Mouse (Mus musculus): ENCODE data around the gene Dab2ip. TPM values are rescaled to one million over a fixed set of nuclear protein-coding genes. Genes with fewer than 3 reads are reported as not detected.

Dab2ip gene
- polyA plus RNA-seq, 1 experiment from 2014 or later, result 44.8 TPM

- Histone ChIP-seq H3K27me3 (ENCODE audit: control insufficient read depth, insufficient read depth, low read length) (no peaks in the 10 kb centered on the region), H3K4me2 (replicated peaks; ENCODE audit: low read depth, low read length) (no peak overlapping the region), H3K9ac (replicated peaks; ENCODE audit: low read depth, low read length) (no peak overlapping the region), H3K4me1 (ENCODE audit: control insufficient read depth, insufficient read depth, low read length) (0 out of 2 replicates have a peak, but pooled peaks cover 7% of the 10 kb centered on the region), H3K9me3 (ENCODE audit: control insufficient read depth, low read depth, low read length) (no peaks in the 10 kb centered on the region), H3K4me3 (ENCODE audit: low read depth, low read length) (no peak overlapping the region), H3K36me3 (ENCODE audit: control insufficient read depth, insufficient read depth, low read length) (no peaks in the 10 kb centered on the region), H3K27ac (ENCODE audit: low read length) (no peak overlapping the region)
- ATAC-seq (ENCODE audit: insufficient number of reproducible peaks, insufficient read depth, low FRiP score, low read depth), result no peak
- 65% methylated on average over 12 of the region's 12 CpGs for WGBS
Observed at GRCm38 (mm10) chr2:35747371-35748035, 189.4 kb downstream of the Dab2ip start.

- Histone ChIP-seq H3K27me3 (ENCODE audit: control insufficient read depth, insufficient read depth, low read length) (no peaks in the 10 kb centered on the region), H3K9ac (replicated peaks; ENCODE audit: low read depth, low read length) (no peak overlapping the region), H3K27ac (ENCODE audit: low read length) (no peak overlapping the region), H3K4me1 (ENCODE audit: control insufficient read depth, insufficient read depth, low read length) (0 out of 2 replicates have a peak, but pooled peaks cover 7% of the 10 kb centered on the region), H3K36me3 (ENCODE audit: control insufficient read depth, insufficient read depth, low read length) (no peaks in the 10 kb centered on the region), H3K4me2 (replicated peaks; ENCODE audit: low read depth, low read length) (no peak overlapping the region), H3K9me3 (ENCODE audit: control insufficient read depth, low read depth, low read length) (no peaks in the 10 kb centered on the region), H3K4me3 (ENCODE audit: low read depth, low read length) (no peak overlapping the region)
- WGBS, result 64% methylated on average over 7 of the region's 7 CpGs
- no peak for ATAC-seq (ENCODE audit: insufficient number of reproducible peaks, insufficient read depth, low FRiP score, low read depth)
Observed at GRCm38 (mm10) chr2:35750533-35751141, 192.6 kb downstream of the Dab2ip start.

GRCm38 (mm10) chr2:35751781-35752505, 193.9 kb downstream of the Dab2ip start:
- H3K4me1 ChIP-seq (ENCODE audit: control insufficient read depth, insufficient read depth, low read length), result 0 out of 2 replicates have a peak, but pooled peaks cover 4% of the 10 kb centered on the region
- no peaks in the 10 kb centered on the region for H3K27me3 ChIP-seq (ENCODE audit: control insufficient read depth, insufficient read depth, low read length)
- H3K4me2 ChIP-seq (replicated peaks; ENCODE audit: low read depth, low read length), result no peak overlapping the region
- ATAC-seq (ENCODE audit: insufficient number of reproducible peaks, insufficient read depth, low FRiP score, low read depth), result no peak
- 70% methylated on average over 18 of the region's 18 CpGs for WGBS
- H3K9me3 ChIP-seq (ENCODE audit: control insufficient read depth, low read depth, low read length), result no peaks in the 10 kb centered on the region
- no peak overlapping the region for H3K4me3 ChIP-seq (ENCODE audit: low read depth, low read length)
- no peaks in the 10 kb centered on the region for H3K36me3 ChIP-seq (ENCODE audit: control insufficient read depth, insufficient read depth, low read length)
- no peak overlapping the region for H3K27ac ChIP-seq (ENCODE audit: low read length)
- H3K9ac ChIP-seq (replicated peaks; ENCODE audit: low read depth, low read length), result no peak overlapping the region

GRCm38 (mm10) chr2:35756467-35756866, 198.4 kb downstream of the Dab2ip start:
- no peak overlapping the region for H3K27ac ChIP-seq (ENCODE audit: low read length)
- ATAC-seq (ENCODE audit: insufficient number of reproducible peaks, insufficient read depth, low FRiP score, low read depth), result no peak
- no peaks in the 10 kb centered on the region for H3K9me3 ChIP-seq (ENCODE audit: control insufficient read depth, low read depth, low read length)
- no peak overlapping the region for H3K4me3 ChIP-seq (ENCODE audit: low read depth, low read length)
- H3K27me3 ChIP-seq (ENCODE audit: control insufficient read depth, insufficient read depth, low read length), result no peaks in the 10 kb centered on the region
- no peak overlapping the region for H3K4me2 ChIP-seq (replicated peaks; ENCODE audit: low read depth, low read length)
- no peaks in the 10 kb centered on the region for H3K4me1 ChIP-seq (ENCODE audit: control insufficient read depth, insufficient read depth, low read length)
- no peak overlapping the region for H3K9ac ChIP-seq (replicated peaks; ENCODE audit: low read depth, low read length)
- 63% methylated on average over 7 of the region's 7 CpGs for WGBS
- no peaks in the 10 kb centered on the region for H3K36me3 ChIP-seq (ENCODE audit: control insufficient read depth, insufficient read depth, low read length)

- ATAC-seq (ENCODE audit: insufficient number of reproducible peaks, insufficient read depth, low FRiP score, low read depth), result no peak
- H3K4me3 ChIP-seq (ENCODE audit: low read depth, low read length), result no peak overlapping the region
- WGBS, result 42% methylated on average over 8 of the region's 8 CpGs
- no peaks in the 10 kb centered on the region for H3K4me1 ChIP-seq (ENCODE audit: control insufficient read depth, insufficient read depth, low read length)
- no peaks in the 10 kb centered on the region for H3K36me3 ChIP-seq (ENCODE audit: control insufficient read depth, insufficient read depth, low read length)
- no peaks in the 10 kb centered on the region for H3K27me3 ChIP-seq (ENCODE audit: control insufficient read depth, insufficient read depth, low read length)
- H3K4me2 ChIP-seq (replicated peaks; ENCODE audit: low read depth, low read length), result no peak overlapping the region
- H3K9ac ChIP-seq (replicated peaks; ENCODE audit: low read depth, low read length), result no peak overlapping the region
- H3K9me3 ChIP-seq (ENCODE audit: control insufficient read depth, low read depth, low read length), result no peaks in the 10 kb centered on the region
- H3K27ac ChIP-seq (ENCODE audit: low read length), result no peak overlapping the region
Observed at GRCm38 (mm10) chr2:35760352-35760751, 202.3 kb downstream of the Dab2ip start.

- no peak for ATAC-seq (ENCODE audit: insufficient number of reproducible peaks, insufficient read depth, low FRiP score, low read depth)
- Histone ChIP-seq H3K4me2 (replicated peaks; ENCODE audit: low read depth, low read length) (no peak overlapping the region), H3K4me3 (ENCODE audit: low read depth, low read length) (no peak overlapping the region), H3K36me3 (ENCODE audit: control insufficient read depth, insufficient read depth, low read length) (no peaks in the 10 kb centered on the region), H3K27me3 (ENCODE audit: control insufficient read depth, insufficient read depth, low read length) (no peaks in the 10 kb centered on the region), H3K9me3 (ENCODE audit: control insufficient read depth, low read depth, low read length) (no peaks in the 10 kb centered on the region), H3K27ac (ENCODE audit: low read length) (no peak overlapping the region), H3K9ac (replicated peaks; ENCODE audit: low read depth, low read length) (no peak overlapping the region), H3K4me1 (ENCODE audit: control insufficient read depth, insufficient read depth, low read length) (no peaks in the 10 kb centered on the region)
Observed at GRCm38 (mm10) chr2:35760867-35761266, 202.8 kb downstream of the Dab2ip start.

GRCm38 (mm10) chr2:35761458-35761857, 203.4 kb downstream of the Dab2ip start:
- Histone ChIP-seq H3K36me3 (ENCODE audit: control insufficient read depth, insufficient read depth, low read length) (no peaks in the 10 kb centered on the region), H3K27me3 (ENCODE audit: control insufficient read depth, insufficient read depth, low read length) (no peaks in the 10 kb centered on the region), H3K9me3 (ENCODE audit: control insufficient read depth, low read depth, low read length) (no peaks in the 10 kb centered on the region), H3K4me3 (ENCODE audit: low read depth, low read length) (no peak overlapping the region), H3K9ac (replicated peaks; ENCODE audit: low read depth, low read length) (no peak overlapping the region), H3K4me2 (replicated peaks; ENCODE audit: low read depth, low read length) (no peak overlapping the region), H3K4me1 (ENCODE audit: control insufficient read depth, insufficient read depth, low read length) (no peaks in the 10 kb centered on the region), H3K27ac (ENCODE audit: low read length) (no peak overlapping the region)
- ATAC-seq (ENCODE audit: insufficient number of reproducible peaks, insufficient read depth, low FRiP score, low read depth), result no peak
- WGBS, result 85% methylated on average over 5 of the region's 5 CpGs

GRCm38 (mm10) chr2:35763818-35764217, 205.8 kb downstream of the Dab2ip start:
- no peak overlapping the region for H3K27ac ChIP-seq (ENCODE audit: low read length)
- no peak overlapping the region for H3K9ac ChIP-seq (replicated peaks; ENCODE audit: low read depth, low read length)
- no peak for ATAC-seq (ENCODE audit: insufficient number of reproducible peaks, insufficient read depth, low FRiP score, low read depth)
- no peaks in the 10 kb centered on the region for H3K27me3 ChIP-seq (ENCODE audit: control insufficient read depth, insufficient read depth, low read length)
- H3K9me3 ChIP-seq (ENCODE audit: control insufficient read depth, low read depth, low read length), result no peaks in the 10 kb centered on the region
- WGBS, result 90% methylated on average over 7 of the region's 7 CpGs
- H3K36me3 ChIP-seq (ENCODE audit: control insufficient read depth, insufficient read depth, low read length), result no peaks in the 10 kb centered on the region
- H3K4me1 ChIP-seq (ENCODE audit: control insufficient read depth, insufficient read depth, low read length), result no peaks in the 10 kb centered on the region
- no peak overlapping the region for H3K4me2 ChIP-seq (replicated peaks; ENCODE audit: low read depth, low read length)
- H3K4me3 ChIP-seq (ENCODE audit: low read depth, low read length), result no peak overlapping the region

Data from stomach, embryonic 14.5 days (tissue).